Mouse (Mus musculus) right cerebral cortex, adult 2 months (tissue): ENCODE data around the gene Coro2a.
A peak's percentile ranks its signal among the peaks of the same experiment; 100 is the strongest.

Experiments
- DNase-seq, 2 experiments: peaks; one replicate each; pipeline ENCODE4 v3.0.0; 2021 to 2022; ENCODE audit warnings: low spot score in 2 of 2

Coro2a gene

DNA sequence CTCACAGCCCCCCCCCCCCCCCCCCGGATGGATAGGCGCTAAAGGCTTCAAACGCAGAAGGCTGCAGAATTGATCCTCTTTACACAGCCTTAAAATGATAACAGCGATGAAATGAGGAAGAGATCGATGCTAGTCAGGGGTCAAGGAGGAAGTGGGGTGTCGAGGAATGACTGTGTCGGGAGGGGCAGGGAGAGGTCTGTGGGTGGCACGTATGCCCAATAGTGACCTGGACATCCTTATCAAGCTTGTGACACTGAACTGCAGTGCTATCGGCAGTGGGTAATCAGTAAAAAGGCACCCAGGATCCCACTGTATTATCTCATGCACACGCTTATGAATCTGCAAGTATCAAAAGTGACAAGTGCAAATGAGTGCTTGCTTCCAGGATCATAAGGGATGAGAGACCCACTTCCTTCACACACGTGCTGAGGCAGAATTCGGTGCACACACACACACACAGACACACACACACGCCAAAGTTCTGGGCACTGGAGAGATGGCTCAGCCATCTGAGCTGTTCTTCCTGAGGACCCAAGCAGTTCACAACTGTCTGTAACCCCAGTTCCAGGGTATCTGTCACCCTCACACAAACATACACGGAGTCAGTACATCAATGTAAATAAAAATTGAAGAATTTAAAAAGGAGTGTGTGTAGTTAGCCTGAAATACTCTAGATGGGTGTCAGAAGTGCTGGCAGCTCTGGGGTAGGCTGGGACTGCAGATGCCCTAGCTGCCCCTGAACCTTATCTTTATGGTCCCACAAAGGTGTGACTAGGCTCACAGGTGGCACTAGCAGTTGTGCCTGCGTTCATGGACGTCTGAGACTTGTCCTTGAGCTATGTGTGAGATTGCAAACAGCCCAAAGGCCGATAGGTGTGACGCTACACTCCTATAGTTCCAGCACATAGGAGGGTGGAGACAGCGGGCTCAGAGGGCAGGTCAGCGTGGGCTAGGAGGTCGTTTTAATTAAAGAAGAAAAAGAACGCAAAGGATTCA, 43.0 kb downstream of the Coro2a start:
- no peak for DNase-seq

GRCm38 (mm10) chr4:46556933-46557332, 45.1 kb downstream of the Coro2a start:
- DNase-seq, result no peak

- no peak for DNase-seq
Measured at GRCm38 (mm10) chr4:46555762-46556161, 46.2 kb downstream of the Coro2a start.

GRCm38 (mm10) chr4:46554295-46555069, 47.5 kb downstream of the Coro2a start:
- no peak for DNase-seq

DNA sequence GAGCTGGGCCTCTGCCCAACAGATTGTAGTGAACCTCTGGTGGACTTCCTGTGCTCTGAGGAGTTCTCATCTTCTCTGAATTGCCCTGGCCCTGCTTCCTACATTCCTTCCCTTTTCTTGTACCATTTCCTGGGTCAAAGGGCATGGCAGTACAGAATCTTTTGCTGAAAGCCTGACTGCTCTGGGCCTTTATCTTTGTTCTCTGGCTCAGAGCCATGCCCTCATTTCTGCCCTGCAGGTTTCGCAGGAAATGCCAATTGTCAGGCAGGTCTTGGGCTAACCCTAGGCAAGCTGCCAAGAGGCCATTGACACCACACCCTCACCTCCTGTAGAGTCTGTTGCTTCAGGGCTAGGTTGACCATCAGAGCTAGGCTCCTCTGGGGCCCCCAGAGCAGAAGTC, 48.1 kb downstream of the Coro2a start:
- DNase-seq, result no peak

- no peak for DNase-seq
Measured at GRCm38 (mm10) chr4:46550406-46550805, 51.6 kb downstream of the Coro2a start.

DNA sequence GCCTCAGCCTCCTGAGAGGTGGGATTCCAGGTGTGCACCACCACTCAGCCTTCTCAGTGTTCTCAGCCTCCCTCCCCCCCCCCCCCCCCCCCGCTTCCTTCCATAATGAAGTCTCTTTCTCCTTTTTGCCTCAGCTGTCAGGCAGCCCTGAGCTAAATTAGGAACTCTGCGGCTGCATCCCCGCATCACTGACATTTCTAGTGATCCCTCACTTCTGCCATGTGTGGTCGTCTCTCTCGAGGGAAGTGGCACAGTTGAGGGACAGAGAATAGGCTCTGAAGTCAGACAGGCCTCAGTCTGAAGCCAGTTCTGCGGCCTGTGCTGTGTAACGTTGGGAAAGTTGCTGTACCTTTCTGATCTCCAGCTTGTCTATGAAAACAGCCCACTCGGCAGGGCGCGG, 52.0 kb downstream of the Coro2a start:
- DNase-seq, result no peak

GRCm38 (mm10) chr4:46546709-46547108, 55.3 kb downstream of the Coro2a start:
- DNase-seq, result no peak

- no peak for DNase-seq
Measured at GRCm38 (mm10) chr4:46545498-46545897, 56.5 kb downstream of the Coro2a start.

GRCm38 (mm10) chr4:46544313-46544712, 57.7 kb downstream of the Coro2a start:
- no peak for DNase-seq

DNA sequence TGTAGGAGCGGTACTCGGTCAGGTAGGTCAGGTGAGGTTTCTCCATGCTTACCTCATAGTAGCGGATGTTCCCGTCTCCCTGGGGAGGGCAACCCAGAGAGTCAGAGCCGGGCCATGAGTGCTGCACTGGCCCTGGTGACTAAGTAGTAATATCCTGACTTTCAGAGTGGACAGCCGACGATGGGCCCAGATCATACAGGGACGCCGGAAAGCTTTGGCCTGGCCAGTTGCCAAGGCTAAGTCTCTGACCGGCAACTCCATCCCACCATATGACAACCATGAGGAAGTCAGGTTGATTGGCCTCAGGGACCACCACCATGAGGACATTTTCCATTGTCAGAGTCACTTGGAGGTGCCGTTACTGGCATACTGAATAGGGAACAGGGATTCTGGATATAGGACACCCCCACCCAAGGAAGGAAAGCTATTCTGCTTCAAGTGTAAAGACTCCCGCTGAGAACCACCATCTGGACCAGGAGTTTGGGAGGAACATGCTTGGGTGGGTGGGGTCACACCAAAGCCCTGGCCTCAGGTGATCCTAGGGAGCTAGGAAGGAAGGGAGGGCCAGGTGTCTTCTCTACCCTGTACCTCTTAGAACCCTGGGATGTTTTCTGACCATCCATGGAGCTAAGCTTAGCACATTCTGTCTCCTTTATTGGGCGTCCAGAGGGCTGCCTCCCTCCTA, 58.5 kb downstream of the Coro2a start:
- DNase-seq, result no peak

GRCm38 (mm10) chr4:46541707-46542106, 60.3 kb downstream of the Coro2a start:
- DNase-seq, result no peak

DNA sequence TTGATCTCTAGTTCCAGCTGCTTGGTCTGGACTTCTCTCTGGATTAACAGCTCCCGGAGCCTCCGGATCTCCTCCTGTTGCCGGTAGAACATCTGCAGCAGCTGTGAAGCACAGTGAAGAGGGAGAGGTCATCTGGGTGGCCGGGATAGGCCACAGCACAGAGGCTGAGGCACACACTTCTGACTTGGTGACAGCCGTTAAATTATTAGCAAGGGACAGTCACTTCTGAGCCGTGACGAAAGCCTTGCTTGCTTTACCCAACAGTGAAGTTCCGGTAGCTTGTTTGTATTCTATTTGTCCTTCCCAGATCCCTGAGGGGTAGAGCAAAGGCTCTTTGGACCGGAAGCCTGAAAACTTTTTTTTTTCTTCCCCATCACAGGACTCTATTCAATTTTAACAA, 62.8 kb downstream of the Coro2a start:
- no peak for DNase-seq

- no peak for DNase-seq
Measured at GRCm38 (mm10) chr4:46535840-46536361, 66.1 kb downstream of the Coro2a start, which contains the start of gene Trim14. Trim14 (minus strand) TSS chr4:46536141.

DNA sequence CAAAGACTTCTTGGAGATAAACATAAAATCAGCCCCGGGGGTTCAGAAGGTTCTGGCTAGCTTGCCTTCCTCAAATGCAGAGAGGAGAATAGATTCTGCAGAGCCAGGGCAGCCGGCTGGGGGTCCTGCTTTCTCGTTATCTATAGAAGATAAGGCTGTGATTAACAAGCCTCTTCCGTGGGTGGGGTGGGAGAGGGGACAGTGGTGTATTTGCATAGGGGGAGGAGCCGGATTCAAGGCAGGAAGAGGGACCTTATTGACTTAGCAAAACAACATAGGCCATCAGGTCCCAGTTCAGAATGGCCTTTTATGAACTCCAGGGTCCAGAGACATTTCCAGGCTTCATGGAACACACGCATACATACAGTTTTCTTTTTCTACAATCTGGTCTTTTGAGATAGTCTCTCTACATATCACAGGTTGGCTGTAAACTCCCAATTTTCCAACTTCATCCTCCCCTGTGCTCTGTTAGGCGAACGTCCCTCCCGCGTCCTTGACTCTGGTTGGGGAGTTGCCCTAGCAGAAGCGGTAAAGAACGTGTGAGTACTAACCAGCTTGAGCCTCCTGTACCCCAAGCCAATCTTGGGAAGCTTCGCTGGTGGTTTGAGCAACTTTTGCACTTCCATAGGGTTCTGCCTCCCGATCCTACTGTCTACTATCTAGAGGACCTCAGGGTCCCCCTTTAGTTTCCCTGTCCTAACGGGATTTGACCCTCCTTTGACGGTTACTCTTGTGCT, 66.7 kb downstream of the Coro2a start:
- DNase-seq, result no peak

- DNase-seq, result peak in 1 of 2 experiments; percentile 11
Measured at GRCm38 (mm10) chr4:46533934-46534720, 67.9 kb downstream of the Coro2a start.

DNA sequence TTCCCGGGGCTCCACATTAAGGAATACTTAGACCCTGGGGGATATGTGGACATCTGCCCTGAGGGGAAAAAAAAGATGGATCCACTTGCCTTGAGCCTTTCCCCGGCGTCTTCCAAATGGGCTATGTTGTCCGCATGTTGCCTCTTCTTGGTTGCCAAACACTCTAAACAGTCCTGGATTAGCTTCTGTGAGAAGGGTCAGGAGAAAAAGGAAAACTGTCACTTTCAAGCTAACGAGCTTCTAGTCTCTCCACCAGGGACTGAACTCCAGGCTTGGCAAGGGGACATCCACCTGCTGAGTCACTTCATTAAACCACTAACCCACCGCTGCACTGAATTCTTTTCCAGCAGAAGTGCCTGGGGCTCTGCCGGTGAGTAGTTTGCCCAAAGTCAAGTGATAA, 69.1 kb downstream of the Coro2a start:
- no peak for DNase-seq

- DNase-seq, result no peak
Measured at GRCm38 (mm10) chr4:46532511-46532910, 69.5 kb downstream of the Coro2a start.

DNA sequence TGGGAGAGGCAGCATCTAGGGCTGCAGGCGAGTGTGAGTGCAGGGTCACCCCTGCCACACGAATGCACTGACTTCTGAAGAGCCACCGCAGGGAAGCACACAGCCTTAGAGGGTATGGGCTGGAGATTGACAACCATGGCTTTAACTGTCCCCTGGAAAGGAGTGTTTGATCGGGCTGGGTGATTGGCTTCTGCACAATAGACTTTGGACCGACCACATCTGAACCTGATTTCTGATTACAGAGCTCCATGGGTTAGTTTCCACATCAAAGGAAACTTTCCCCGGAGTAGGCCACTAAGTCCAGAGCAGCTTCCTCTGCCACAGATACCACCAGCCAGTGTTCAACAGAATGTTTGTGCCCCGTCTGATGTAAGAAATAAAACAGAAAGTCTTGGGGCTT, 72.3 kb downstream of the Coro2a start:
- no peak for DNase-seq

DNA sequence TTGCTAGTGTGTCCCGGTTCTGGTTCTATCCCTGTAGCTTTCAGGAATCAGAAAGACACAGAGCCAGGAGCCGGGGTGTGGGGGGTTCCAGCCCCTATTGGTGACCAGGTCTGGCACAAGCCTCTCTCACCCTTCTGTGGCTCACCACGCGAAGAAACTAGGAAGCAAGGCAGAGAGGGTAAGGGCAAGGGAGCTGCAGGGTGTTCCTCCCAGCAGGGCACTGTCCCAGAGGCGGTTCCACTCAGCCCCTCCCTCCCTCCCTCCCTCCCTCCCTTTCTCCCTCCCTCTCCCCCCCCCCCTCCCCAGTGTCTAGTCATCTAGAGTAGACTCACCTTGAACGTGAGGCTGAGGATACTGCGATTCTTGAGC, 74.5 kb downstream of the Coro2a start:
- no peak for DNase-seq
